Mouse (Mus musculus): ENCODE measurements around the gene Ddit4l. TPM values are rescaled to one million over a fixed set of nuclear protein-coding genes. Genes with fewer than 3 reads are reported as not detected.
"Not testable (repeated sequence)": the region's sequence is repeated elsewhere in the genome, so short reads cannot be mapped to it uniquely, and the experiment has no call there.

The Ddit4l gene
- polyA plus RNA-seq, 1 experiment from 2014 or later: 11.1 TPM

- H3K27ac ChIP-seq (replicated peaks in 1 of 2; ENCODE audit: control insufficient read depth in 1 of 2, insufficient read depth in 1 of 2, low read depth in 2 of 2, low read length in 2 of 2): no peak overlapping the region
- no peaks in the 10 kb centered on the region for H3K36me3 ChIP-seq (ENCODE audit: control insufficient read depth, insufficient read depth, low read length)
- no peaks in the 10 kb centered on the region for H3K9me3 ChIP-seq (ENCODE audit: control insufficient read depth, low read length)
- no peak for ATAC-seq (ENCODE audit: insufficient number of reproducible peaks, insufficient read depth, low FRiP score, low read depth)
- WGBS: 68% methylated on average over 5 of the region's 5 CpGs
- no peak overlapping the region for H3K9ac ChIP-seq (ENCODE audit: low read length)
- H3K4me2 ChIP-seq (ENCODE audit: low read length): no peak overlapping the region
- H3K4me3 ChIP-seq (ENCODE audit: control insufficient read depth in 1 of 2, insufficient read depth in 1 of 2, low read depth in 1 of 2, low read length in 2 of 2): no peak overlapping the region
- no peaks in the 10 kb centered on the region for H3K4me1 ChIP-seq (ENCODE audit: control insufficient read depth in 2 of 2, insufficient read depth in 2 of 2, low read length in 2 of 2)
- no peaks in the 10 kb centered on the region for H3K27me3 ChIP-seq (ENCODE audit: control insufficient read depth, insufficient read depth, low read length)
Observed at GRCm38 (mm10) chr3:137649112-137649511, 27.7 kb downstream of the Ddit4l start.

GRCm38 (mm10) chr3:137652853-137653252 lies 31.4 kb downstream of the Ddit4l start:
- Histone ChIP-seq H3K27ac (replicated peaks in 1 of 2; ENCODE audit: control insufficient read depth in 1 of 2, insufficient read depth in 1 of 2, low read depth in 2 of 2, low read length in 2 of 2) (no peak overlapping the region), H3K4me1 (ENCODE audit: control insufficient read depth in 2 of 2, insufficient read depth in 2 of 2, low read length in 2 of 2) (no peaks in the 10 kb centered on the region), H3K4me3 (ENCODE audit: control insufficient read depth in 1 of 2, insufficient read depth in 1 of 2, low read depth in 1 of 2, low read length in 2 of 2) (no peak overlapping the region), H3K9ac (ENCODE audit: low read length) (no peak overlapping the region), H3K4me2 (ENCODE audit: low read length) (no peak overlapping the region), H3K36me3 (ENCODE audit: control insufficient read depth, insufficient read depth, low read length) (no peaks in the 10 kb centered on the region), H3K27me3 (ENCODE audit: control insufficient read depth, insufficient read depth, low read length) (no peaks in the 10 kb centered on the region), H3K9me3 (ENCODE audit: control insufficient read depth, low read length) (no peaks in the 10 kb centered on the region)
- WGBS: 82% methylated on average over 2 of the region's 2 CpGs
- ATAC-seq (ENCODE audit: insufficient number of reproducible peaks, insufficient read depth, low FRiP score, low read depth): no peak

GRCm38 (mm10) chr3:137671224-137671623 lies 49.8 kb downstream of the Ddit4l start, which contains the start of gene Gm21962:
TSS of gene Gm21962 (plus strand) at chr3:137671524.
- not testable (repeated sequence) for H3K4me2 ChIP-seq (ENCODE audit: low read length); H3K4me1 ChIP-seq (ENCODE audit: control insufficient read depth in 2 of 2, insufficient read depth in 2 of 2, low read length in 2 of 2); H3K9ac ChIP-seq (ENCODE audit: low read length); ATAC-seq (ENCODE audit: insufficient number of reproducible peaks, insufficient read depth, low FRiP score, low read depth); H3K9me3 ChIP-seq (ENCODE audit: control insufficient read depth, low read length); H3K4me3 ChIP-seq (ENCODE audit: control insufficient read depth in 1 of 2, insufficient read depth in 1 of 2, low read depth in 1 of 2, low read length in 2 of 2); H3K36me3 ChIP-seq (ENCODE audit: control insufficient read depth, insufficient read depth, low read length); H3K27me3 ChIP-seq (ENCODE audit: control insufficient read depth, insufficient read depth, low read length); H3K27ac ChIP-seq (replicated peaks in 1 of 2; ENCODE audit: control insufficient read depth in 1 of 2, insufficient read depth in 1 of 2, low read depth in 2 of 2, low read length in 2 of 2)
- WGBS: no CpG with 5 or more reads among the region's 3 CpGs

Small RNAs within 50 kb of the gene (microRNA-seq; reads per million reads assigned to microRNA genes)
- not detected for gene Gm22468

Other genes with a start within 250 kb of the Ddit4l start
- not detected in 2 replicates for gene Gm21962, start 49.9 kb downstream of the Ddit4l start, polyA plus RNA-seq (2014; fragmentation: Nextera tagmentation; extraction: Ambion mirVana)
- gene H2afz, start 242.9 kb downstream of the Ddit4l start, polyA plus RNA-seq (2014; fragmentation: Nextera tagmentation; extraction: Ambion mirVana): 992 and 1,071 TPM in 2 replicates
- gene Dnajb14, start 246.1 kb downstream of the Ddit4l start, polyA plus RNA-seq (2014; fragmentation: Nextera tagmentation; extraction: Ambion mirVana): 10.2 and 13.2 TPM in 2 replicates

Data from heart, embryonic 14.5 days (tissue).